Mouse (Mus musculus): ENCODE measurements at regions not wholly inside any gene's neighbourhood (a gene's known extent, or its start where the extent isn't known, plus 50 kb on each side); places are given as distances from the start of the nearest gene placed in this dataset.
A peak's percentile ranks its signal among the peaks of the same experiment; 100 is the strongest.

GRCm38 (mm10) chr13:72209518-72209917 is 246.0 kb upstream of the Irx1 start:
- Histone ChIP-seq H3K4me1 (ENCODE audit: control insufficient read depth in 2 of 2, insufficient read depth in 2 of 2, low read length in 2 of 2, poor library complexity in 1 of 2) (no peaks in the 10 kb centered on the region), H3K9me3 (ENCODE audit: control insufficient read depth, insufficient read depth, low read depth, low read length) (no peaks in the 10 kb centered on the region), H3K36me3 (ENCODE audit: control insufficient read depth, insufficient read depth, low read length, poor library complexity, severe bottlenecking) (no peaks in the 10 kb centered on the region), H3K4me3 (ENCODE audit: insufficient read depth in 1 of 2, low read depth in 1 of 2, low read length in 2 of 2, poor library complexity in 1 of 2, severe bottlenecking in 1 of 2) (no peak overlapping the region), H3K27ac (ENCODE audit: insufficient read depth, low read depth, low read length, poor library complexity, severe bottlenecking) (no peak overlapping the region), H3K9ac (ENCODE audit: insufficient read depth, low read depth, low read length, poor library complexity, severe bottlenecking) (no peak overlapping the region)
- no peak for DNase-seq (ENCODE audit: low read depth, low spot score)
- TF ChIP-seq ZNF384 (IDR thresholded peaks at IDR 0.05; ENCODE audit: low read depth, low read length): no peak
- in situ Hi-C loops (cut with MboI; ENCODE audit: low sequenced_read_pairs in 2 of 2, unreplicated experiment in 2 of 2): no loop called here

GRCm38 (mm10) chr13:72209946-72210456 is 246.5 kb upstream of the Irx1 start:
- Histone ChIP-seq H3K4me1 (ENCODE audit: control insufficient read depth in 2 of 2, insufficient read depth in 2 of 2, low read length in 2 of 2, poor library complexity in 1 of 2) (no peaks in the 10 kb centered on the region), H3K9me3 (ENCODE audit: control insufficient read depth, insufficient read depth, low read depth, low read length) (no peaks in the 10 kb centered on the region), H3K4me3 (ENCODE audit: insufficient read depth in 1 of 2, low read depth in 1 of 2, low read length in 2 of 2, poor library complexity in 1 of 2, severe bottlenecking in 1 of 2) (no peak overlapping the region), H3K36me3 (ENCODE audit: control insufficient read depth, insufficient read depth, low read length, poor library complexity, severe bottlenecking) (no peaks in the 10 kb centered on the region), H3K9ac (ENCODE audit: insufficient read depth, low read depth, low read length, poor library complexity, severe bottlenecking) (no peak overlapping the region), H3K27ac (ENCODE audit: insufficient read depth, low read depth, low read length, poor library complexity, severe bottlenecking) (no peak overlapping the region)
- DNase-seq (ENCODE audit: low read depth, low spot score): no peak
- TF ChIP-seq MAFK (IDR thresholded peaks at IDR 0.05; ENCODE audit: insufficient read depth, low read depth, low read length): peak; percentile 61; the same call in 1 of the 2 replicates
- TF ChIP-seq ZNF384 (IDR thresholded peaks at IDR 0.05; ENCODE audit: low read depth, low read length): no peak
- in situ Hi-C loops (cut with MboI; ENCODE audit: low sequenced_read_pairs in 2 of 2, unreplicated experiment in 2 of 2): no loop called here

- DNase-seq (ENCODE audit: low read depth, low spot score): no peak
- H3K27ac ChIP-seq (ENCODE audit: insufficient read depth, low read depth, low read length, poor library complexity, severe bottlenecking): no peak overlapping the region
- H3K9ac ChIP-seq (ENCODE audit: insufficient read depth, low read depth, low read length, poor library complexity, severe bottlenecking): no peak overlapping the region
- in situ Hi-C loops (cut with MboI; ENCODE audit: low sequenced_read_pairs in 2 of 2, unreplicated experiment in 2 of 2): no loop called here
- H3K4me3 ChIP-seq (ENCODE audit: insufficient read depth in 1 of 2, low read depth in 1 of 2, low read length in 2 of 2, poor library complexity in 1 of 2, severe bottlenecking in 1 of 2): no peak overlapping the region
- TF ChIP-seq MAFK (IDR thresholded peaks at IDR 0.05; ENCODE audit: insufficient read depth, low read depth, low read length) (no peak), HCFC1 (IDR thresholded peaks at IDR 0.05; ENCODE audit: borderline replicate concordance, insufficient read depth, low read length) (no peak), CHD2 (IDR thresholded peaks at IDR 0.05; ENCODE audit: low read depth, low read length) (no peak), ZNF384 (IDR thresholded peaks at IDR 0.05; ENCODE audit: low read depth, low read length) (no peak), ZC3H11A (IDR thresholded peaks at IDR 0.05; ENCODE audit: borderline replicate concordance, low read depth, low read length) (no peak)
- H3K4me1 ChIP-seq (ENCODE audit: control insufficient read depth in 2 of 2, insufficient read depth in 2 of 2, low read length in 2 of 2, poor library complexity in 1 of 2): no peaks in the 10 kb centered on the region
- H3K36me3 ChIP-seq (ENCODE audit: control insufficient read depth, insufficient read depth, low read length, poor library complexity, severe bottlenecking): no peaks in the 10 kb centered on the region
- no peaks in the 10 kb centered on the region for H3K9me3 ChIP-seq (ENCODE audit: control insufficient read depth, insufficient read depth, low read depth, low read length)
These were observed 247.2 kb upstream of the Irx1 start for GRCm38 (mm10) chr13:72210474-72211309.

- Histone ChIP-seq H3K4me1 (ENCODE audit: control insufficient read depth in 2 of 2, insufficient read depth in 2 of 2, low read length in 2 of 2, poor library complexity in 1 of 2) (no peaks in the 10 kb centered on the region), H3K9me3 (ENCODE audit: control insufficient read depth, insufficient read depth, low read depth, low read length) (no peaks in the 10 kb centered on the region), H3K9ac (ENCODE audit: insufficient read depth, low read depth, low read length, poor library complexity, severe bottlenecking) (no peak overlapping the region), H3K4me3 (ENCODE audit: insufficient read depth in 1 of 2, low read depth in 1 of 2, low read length in 2 of 2, poor library complexity in 1 of 2, severe bottlenecking in 1 of 2) (no peak overlapping the region), H3K36me3 (ENCODE audit: control insufficient read depth, insufficient read depth, low read length, poor library complexity, severe bottlenecking) (no peaks in the 10 kb centered on the region), H3K27ac (ENCODE audit: insufficient read depth, low read depth, low read length, poor library complexity, severe bottlenecking) (no peak overlapping the region)
- in situ Hi-C loops (cut with MboI; ENCODE audit: low sequenced_read_pairs in 2 of 2, unreplicated experiment in 2 of 2): no loop called here
- DNase-seq (ENCODE audit: low read depth, low spot score): no peak
- TF ChIP-seq ZC3H11A (IDR thresholded peaks at IDR 0.05; ENCODE audit: borderline replicate concordance, low read depth, low read length): no peak
- TF ChIP-seq HCFC1 (IDR thresholded peaks at IDR 0.05; ENCODE audit: borderline replicate concordance, insufficient read depth, low read length): no peak
- TF ChIP-seq CHD2 (IDR thresholded peaks at IDR 0.05; ENCODE audit: low read depth, low read length): no peak
- no peak for TF ChIP-seq ZNF384 (IDR thresholded peaks at IDR 0.05; ENCODE audit: low read depth, low read length)
- TF ChIP-seq MAFK (IDR thresholded peaks at IDR 0.05; ENCODE audit: insufficient read depth, low read depth, low read length): no peak
These were observed 248.2 kb upstream of the Irx1 start for GRCm38 (mm10) chr13:72211716-72212115.

GRCm38 (mm10) chr13:72212747-72213146 is 249.2 kb upstream of the Irx1 start:
- Histone ChIP-seq H3K9ac (ENCODE audit: insufficient read depth, low read depth, low read length, poor library complexity, severe bottlenecking) (no peak overlapping the region), H3K27ac (ENCODE audit: insufficient read depth, low read depth, low read length, poor library complexity, severe bottlenecking) (no peak overlapping the region), H3K36me3 (ENCODE audit: control insufficient read depth, insufficient read depth, low read length, poor library complexity, severe bottlenecking) (no peaks in the 10 kb centered on the region), H3K4me3 (ENCODE audit: insufficient read depth in 1 of 2, low read depth in 1 of 2, low read length in 2 of 2, poor library complexity in 1 of 2, severe bottlenecking in 1 of 2) (no peak overlapping the region), H3K4me1 (ENCODE audit: control insufficient read depth in 2 of 2, insufficient read depth in 2 of 2, low read length in 2 of 2, poor library complexity in 1 of 2) (no peaks in the 10 kb centered on the region), H3K9me3 (ENCODE audit: control insufficient read depth, insufficient read depth, low read depth, low read length) (no peaks in the 10 kb centered on the region)
- TF ChIP-seq HCFC1 (IDR thresholded peaks at IDR 0.05; ENCODE audit: borderline replicate concordance, insufficient read depth, low read length) (no peak), ZC3H11A (IDR thresholded peaks at IDR 0.05; ENCODE audit: borderline replicate concordance, low read depth, low read length) (no peak), MAFK (IDR thresholded peaks at IDR 0.05; ENCODE audit: insufficient read depth, low read depth, low read length) (no peak), ZNF384 (IDR thresholded peaks at IDR 0.05; ENCODE audit: low read depth, low read length) (no peak), CHD2 (IDR thresholded peaks at IDR 0.05; ENCODE audit: low read depth, low read length) (no peak)
- no peak for DNase-seq (ENCODE audit: low read depth, low spot score)
- in situ Hi-C loops (cut with MboI; ENCODE audit: low sequenced_read_pairs in 2 of 2, unreplicated experiment in 2 of 2): no loop called here

Measured in ES-E14 (cell line).